Mouse (Mus musculus) megakaryocyte-erythroid progenitor cell, adult 5-6 weeks (primary cell): ENCODE data around the gene Atp2a2. TPM values are rescaled to one million over a fixed set of nuclear protein-coding genes. Genes with fewer than 3 reads are reported as not detected.

ENCODE experiments used
- ATAC-seq: replicated peaks from 2 replicates; pipeline ENCODE4 v1.8.0; 2016; ENCODE audit warnings: mild to moderate bottlenecking, inconsistent platforms; ENCODE audit not compliant: severe bottlenecking, poor library complexity, low FRiP score, low TSS enrichment
- total RNA-seq, 2 experiments: library from RNA; stranded (forward) in 1 of 2; stranded (reverse) in 1 of 2; fragments of 200-1000, 215-1000 nt in 1 of 2; fragments of >200 nt in 1 of 2; fragmentation: Nextera tagmentation in 1 of 2; gene quantifications; 2 replicates each; pipeline ENCODE4 v1.2.3; 2014 to 2017

Atp2a2 gene
- total RNA-seq, 2 experiments from 2014 or later = 72.8 to 100 TPM

DNA sequence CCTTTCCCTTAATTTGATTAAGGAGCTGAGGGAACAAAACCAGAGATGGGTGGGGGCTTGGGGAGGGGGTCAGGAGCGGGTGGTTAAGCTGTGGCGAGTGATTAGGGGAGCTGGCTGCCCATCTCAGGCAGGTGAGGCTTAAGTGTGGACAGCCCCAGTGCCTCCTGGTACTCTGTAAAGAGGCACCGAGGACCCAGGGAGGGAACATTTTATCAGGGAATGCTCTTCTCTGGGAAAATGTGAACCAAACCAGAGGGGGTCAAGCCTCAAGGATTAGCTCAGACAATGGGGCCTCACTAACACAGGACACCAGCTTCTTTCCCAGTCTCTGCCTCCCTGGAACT lies 19.1 kb upstream of the Atp2a2 start:
- no peak for ATAC-seq

- ATAC-seq = no peak
Measured at GRCm38 (mm10) chr5:122520254-122521129, 18.5 kb upstream of the Atp2a2 start.

GRCm38 (mm10) chr5:122519043-122519660 lies 17.1 kb upstream of the Atp2a2 start:
- ATAC-seq = no peak

DNA sequence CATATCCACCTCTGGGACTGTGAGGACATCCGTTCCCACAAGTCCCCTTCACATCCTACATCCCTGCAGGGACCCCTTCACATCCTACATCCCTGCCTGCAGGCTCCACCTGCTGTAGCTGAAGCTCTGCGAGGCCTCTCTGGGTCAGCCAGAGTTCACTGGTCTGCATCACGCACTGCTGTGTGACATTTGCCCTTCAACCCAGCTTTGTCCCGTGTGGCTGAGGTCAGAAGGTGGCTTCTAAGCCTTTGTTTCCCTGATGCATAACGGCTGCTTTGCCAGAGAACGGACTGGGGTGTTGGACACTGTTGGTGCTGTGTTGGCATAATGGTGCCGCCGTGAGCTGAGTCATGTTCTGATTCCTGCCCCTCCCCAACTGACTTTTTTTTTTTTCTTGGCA lies 16.2 kb upstream of the Atp2a2 start:
- no peak for ATAC-seq

- ATAC-seq = no peak
Measured at GRCm38 (mm10) chr5:122516901-122517300, 14.9 kb upstream of the Atp2a2 start.

- ATAC-seq = no peak
Measured at GRCm38 (mm10) chr5:122516029-122516730, 14.2 kb upstream of the Atp2a2 start.

DNA sequence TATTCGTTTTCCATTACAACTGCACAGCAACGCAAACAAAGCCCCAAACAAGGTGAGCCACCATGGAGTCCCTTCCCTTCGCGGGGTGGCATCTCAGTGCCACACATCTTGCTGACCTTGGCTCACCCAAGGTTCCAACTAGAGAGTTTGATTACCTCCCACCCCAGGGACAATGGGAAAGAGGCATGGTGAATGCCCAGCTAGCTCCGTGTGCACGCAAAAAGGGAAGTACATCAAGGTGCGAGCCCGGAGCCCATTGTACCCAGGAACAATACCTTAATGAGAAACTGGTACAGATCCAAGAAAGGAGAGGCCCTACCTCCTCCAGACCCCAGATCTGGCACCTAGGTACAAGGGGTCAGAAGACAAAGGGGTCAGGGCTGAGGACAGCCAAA lies 12.1 kb upstream of the Atp2a2 start:
- no peak for ATAC-seq

DNA sequence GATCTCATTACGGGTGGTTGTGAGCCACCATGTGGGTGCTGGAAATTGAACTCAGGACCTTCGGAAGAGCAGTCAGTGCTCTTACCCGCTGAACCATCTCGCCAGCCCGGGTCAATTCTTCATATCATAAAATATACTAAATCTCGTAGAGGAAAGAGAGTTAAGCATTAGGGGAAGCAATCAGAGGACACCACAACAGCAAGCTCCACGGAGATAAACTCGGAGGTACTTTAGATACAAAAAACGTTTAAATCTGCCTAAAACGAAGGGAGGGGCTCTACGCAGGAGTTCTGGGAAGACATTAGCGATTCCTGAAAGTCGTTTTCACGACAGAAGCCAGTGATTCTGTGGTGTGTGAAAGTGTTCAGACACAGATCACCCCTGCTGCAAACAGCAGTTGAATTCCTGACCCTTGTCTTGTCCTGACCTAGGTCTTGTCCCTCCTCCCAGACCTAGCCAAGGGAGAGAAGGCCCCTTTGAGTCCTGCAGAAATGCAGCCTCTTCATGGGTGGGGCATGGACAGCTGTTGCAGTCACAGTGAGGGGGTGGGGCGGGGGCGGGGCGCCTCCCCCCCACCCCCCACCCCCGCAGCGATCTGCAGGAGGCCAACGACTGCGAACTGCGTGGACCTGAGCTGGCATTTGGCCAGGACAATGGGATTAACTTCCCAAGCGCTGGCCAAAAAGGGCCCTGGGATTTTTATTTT lies 11.5 kb upstream of the Atp2a2 start:
- ATAC-seq = no peak

DNA sequence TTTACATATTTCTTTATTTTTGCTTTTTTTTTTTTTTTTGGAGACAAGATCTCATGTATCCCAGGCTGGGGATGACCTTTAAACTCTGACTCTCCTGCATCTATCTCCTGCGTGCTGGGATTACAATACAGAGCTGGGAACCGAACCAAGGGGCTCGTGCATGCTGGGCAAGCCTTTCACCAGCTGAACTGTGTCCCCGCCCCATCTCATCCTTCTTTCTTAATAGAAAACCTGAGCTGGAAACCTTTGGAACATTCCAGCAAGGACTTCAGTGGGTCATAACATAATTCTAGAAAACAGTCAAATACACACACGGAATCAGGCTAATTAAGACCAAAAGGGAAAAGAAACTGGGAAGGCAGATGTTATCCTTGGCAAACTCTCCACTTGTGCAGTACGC lies 10.0 kb upstream of the Atp2a2 start:
- no peak for ATAC-seq

GRCm38 (mm10) chr5:122511405-122511804 lies 9.4 kb upstream of the Atp2a2 start:
- ATAC-seq = no peak

GRCm38 (mm10) chr5:122510651-122511157 lies 8.7 kb upstream of the Atp2a2 start:
- ATAC-seq = no peak

GRCm38 (mm10) chr5:122509608-122510007 lies 7.6 kb upstream of the Atp2a2 start:
- ATAC-seq = no peak

GRCm38 (mm10) chr5:122508861-122509306 lies 6.9 kb upstream of the Atp2a2 start:
- ATAC-seq = no peak

DNA sequence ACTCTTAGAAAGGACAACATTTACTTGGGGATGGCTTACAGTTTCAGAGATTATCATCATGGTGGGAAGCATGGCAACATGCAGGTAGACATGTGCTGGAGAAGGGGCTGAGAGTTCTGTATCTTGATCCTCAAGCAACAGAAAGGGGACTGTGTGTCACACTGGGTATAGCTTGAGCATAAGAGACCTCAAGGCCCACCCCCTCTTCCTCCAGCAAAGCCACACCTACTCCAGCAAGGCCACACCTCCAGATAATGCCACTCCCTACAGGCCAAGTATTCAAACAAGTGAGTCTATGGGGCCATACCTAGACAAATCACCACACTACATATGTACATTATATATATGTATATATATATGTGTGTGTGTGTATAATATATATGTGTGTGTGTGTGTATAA lies 5.4 kb upstream of the Atp2a2 start:
- ATAC-seq = no peak

DNA sequence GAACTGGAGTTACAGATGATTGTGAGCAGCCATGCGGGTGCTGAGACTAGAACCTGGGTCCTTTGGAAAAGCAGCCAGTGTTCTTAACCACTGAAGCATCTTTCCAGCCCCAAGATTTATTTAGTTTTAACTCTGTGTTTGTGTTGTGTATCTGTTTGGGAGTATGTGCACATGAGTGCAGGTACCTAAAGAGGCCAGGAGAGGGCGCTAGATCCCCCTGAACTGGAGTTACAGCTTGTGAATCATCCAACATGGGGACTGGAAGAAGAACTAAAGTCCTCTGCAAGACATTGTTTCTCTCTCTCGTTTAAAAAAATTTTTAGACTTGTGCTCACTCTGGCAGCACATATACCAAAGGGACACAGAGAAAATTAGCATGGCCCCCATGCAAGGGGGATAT lies 4.4 kb upstream of the Atp2a2 start:
- ATAC-seq = no peak

- ATAC-seq = no peak
Measured at GRCm38 (mm10) chr5:122505554-122505953, 3.5 kb upstream of the Atp2a2 start.

GRCm38 (mm10) chr5:122503760-122504119 lies 1.7 kb upstream of the Atp2a2 start:
- no peak for ATAC-seq

- no peak for ATAC-seq
Measured at GRCm38 (mm10) chr5:122503015-122503759, 1.2 kb upstream of the Atp2a2 start.
